Mouse (Mus musculus) c-Kit-positive CD71-negative TER-119-negative erythroid progenitor cells, embryonic 14.5 days (primary cell): ENCODE data around the gene Hs3st3b1.

Source experiments
- DNase-seq: peaks from one replicate; pipeline ENCODE4 v3.0.0-alpha.2; 2013; ENCODE audit warnings: low read depth

The Hs3st3b1 gene

GRCm38 (mm10) chr11:63880296-63880695 is 41.8 kb downstream of the Hs3st3b1 start:
- DNase-seq = no peak

GRCm38 (mm10) chr11:63879261-63879660 is 42.8 kb downstream of the Hs3st3b1 start:
- no peak for DNase-seq

- DNase-seq = no peak
These were observed 43.5 kb downstream of the Hs3st3b1 start for GRCm38 (mm10) chr11:63878616-63879015.

- DNase-seq = no peak
These were observed 59.3 kb downstream of the Hs3st3b1 start for GRCm38 (mm10) chr11:63862746-63863145.

GRCm38 (mm10) chr11:63861982-63862381 is 60.1 kb downstream of the Hs3st3b1 start:
- no peak for DNase-seq

- DNase-seq = no peak
These were observed 70.9 kb downstream of the Hs3st3b1 start for GRCm38 (mm10) chr11:63851041-63851730.

- DNase-seq = no peak
These were observed 71.8 kb downstream of the Hs3st3b1 start for GRCm38 (mm10) chr11:63850261-63850660.

- no peak for DNase-seq
These were observed 76.7 kb downstream of the Hs3st3b1 start for GRCm38 (mm10) chr11:63845379-63845778.

- DNase-seq = no peak
These were observed 77.4 kb downstream of the Hs3st3b1 start for GRCm38 (mm10) chr11:63844701-63845100.

GRCm38 (mm10) chr11:63837526-63837925 is 84.6 kb downstream of the Hs3st3b1 start:
- DNase-seq = no peak
